Mouse (Mus musculus) thymus, adult 2 months (tissue): Measurements from ENCODE around the gene Rab7b.

ENCODE experiments used
- CTCF ChIP-seq: fragments of 200-500 bp; IDR thresholded peaks from 2 replicates; pipeline ENCODE4 v1.5.1; 2012; ENCODE audit warnings: mild to moderate bottlenecking, control low read depth, low read length, moderate library complexity, borderline replicate concordance; ENCODE audit not compliant: control insufficient read depth, poor library complexity, insufficient read depth; ENCODE audit errors: extremely low read depth
- POLR2A ChIP-seq: fragments of 200-500 bp; IDR thresholded peaks from 2 replicates; pipeline ENCODE4 v1.6.1; 2012; ENCODE audit warnings: mild to moderate bottlenecking, low read length, control low read depth, moderate library complexity; ENCODE audit not compliant: control insufficient read depth, poor library complexity, insufficient read depth; ENCODE audit errors: extremely low read depth

DNA sequence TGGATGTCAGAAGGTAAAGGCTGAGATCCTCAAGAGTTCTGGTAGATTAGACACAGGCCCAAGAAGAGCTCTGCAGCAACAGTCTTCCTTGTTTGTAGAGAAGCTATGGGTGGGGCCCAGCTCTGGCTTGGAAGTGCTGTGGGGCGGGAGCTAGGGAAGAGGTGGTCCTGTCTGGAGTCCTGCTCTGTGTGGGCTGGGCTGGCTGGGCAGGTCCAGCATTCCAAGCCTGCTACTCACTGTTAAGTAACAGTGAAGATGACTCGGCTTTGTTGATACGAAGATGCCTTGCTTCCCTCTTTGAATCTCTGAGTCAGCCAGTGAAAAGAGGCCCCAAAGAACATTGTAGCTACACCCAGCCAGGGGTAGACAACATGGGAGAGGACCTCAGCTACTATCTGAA lies 1.9 kb downstream of the Rab7b start:
- TF ChIP-seq CTCF: no peak
- no peak for TF ChIP-seq POLR2A
